Mouse (Mus musculus) heart, embryonic 10.5 days (tissue): Measurements from ENCODE around the gene Aldh2. TPM values are rescaled to one million over a fixed set of nuclear protein-coding genes. Genes with fewer than 3 reads are reported as not detected.
"Not testable (repeated sequence)": the region's sequence is repeated elsewhere in the genome, so short reads cannot be mapped to it uniquely, and the experiment has no call there.

Experiments
- DNase-seq: peaks from one replicate; pipeline ENCODE4 v3.0.0-alpha.2; 2017; ENCODE audit warnings: low spot score
- H3K27ac ChIP-seq: fragments of 300-500 bp; sonication (generic); 2 replicates; pipeline ENCODE4 v1.5.1; 2016; ENCODE audit warnings: mild to moderate bottlenecking
- H3K27me3 ChIP-seq: fragments of 300-500 bp; sonication (generic); 2 replicates; pipeline ENCODE4 v1.6.1; 2016; ENCODE audit warnings: mild to moderate bottlenecking; ENCODE audit not compliant: poor library complexity, insufficient read depth, severe bottlenecking
- H3K36me3 ChIP-seq: fragments of 300-500 bp; sonication (generic); 2 replicates; pipeline ENCODE4 v1.6.1; 2016; ENCODE audit warnings: mild to moderate bottlenecking, moderate library complexity
- H3K4me1 ChIP-seq: fragments of 300-500 bp; sonication (generic); 2 replicates; pipeline ENCODE4 v1.6.1; 2016; ENCODE audit warnings: mild to moderate bottlenecking
- H3K4me3 ChIP-seq: fragments of 300-500 bp; sonication (generic); 2 replicates; pipeline ENCODE4 v1.5.1; 2016; ENCODE audit warnings: mild to moderate bottlenecking, moderate library complexity
- H3K9me3 ChIP-seq: fragments of 300-500 bp; sonication (generic); 2 replicates; pipeline ENCODE4 v1.6.1; 2016; ENCODE audit warnings: mild to moderate bottlenecking, moderate library complexity
- WGBS: fragments of 180-500 bp; shearing (Covaris S2); methylation state at CpG from one replicate; pipeline ENCODE4 v1.1.7; 2016; 5-methylcytosine and 5-hydroxymethylcytosine counted together
- polyA plus RNA-seq: library from polyadenylated mRNA; unstranded; fragments of >200 nt; fragmentation: Nextera tagmentation; extraction: Ambion mirVana; gene quantifications from 2 replicates; pipeline ENCODE4 v1.2.1, GENCODE M21; 2016

Gene Aldh2
- polyA plus RNA-seq, 1 experiment from 2014 or later = 90.3 TPM

DNA sequence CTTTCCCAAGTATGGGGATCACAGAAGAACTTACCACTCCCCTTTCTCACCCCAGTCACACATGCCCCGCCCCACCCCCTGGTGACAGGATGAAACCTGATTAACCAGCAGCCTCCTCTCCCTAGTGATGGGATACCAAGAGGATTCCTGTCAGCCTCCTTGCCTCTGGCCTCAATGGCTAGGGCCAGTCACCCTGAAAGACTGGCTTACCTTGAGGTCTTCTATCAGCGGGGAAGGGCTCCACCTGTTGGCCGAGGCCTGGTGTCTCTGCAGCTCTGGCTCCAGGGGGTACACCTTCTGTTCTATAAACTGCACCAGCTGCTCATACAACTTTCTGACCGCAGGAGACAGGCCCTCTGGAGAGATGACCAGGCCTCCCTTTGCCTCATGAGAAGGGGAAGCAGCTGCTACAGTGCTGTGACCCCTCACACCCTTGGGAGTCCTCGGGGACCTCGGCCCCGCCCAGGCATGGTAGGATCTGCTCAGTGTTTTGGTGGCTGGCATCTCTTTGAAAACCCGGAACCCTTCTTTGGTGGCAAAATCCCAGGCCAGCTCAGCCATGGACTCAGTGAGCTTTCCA is 16.0 kb upstream of the Aldh2 start:
- not testable (repeated sequence) for H3K4me3 ChIP-seq, H3K4me1 ChIP-seq, DNase-seq, H3K9me3 ChIP-seq, H3K27me3 ChIP-seq, H3K36me3 ChIP-seq, H3K27ac ChIP-seq
- 47% methylated on average over 8 of the region's 8 CpGs for WGBS

DNA sequence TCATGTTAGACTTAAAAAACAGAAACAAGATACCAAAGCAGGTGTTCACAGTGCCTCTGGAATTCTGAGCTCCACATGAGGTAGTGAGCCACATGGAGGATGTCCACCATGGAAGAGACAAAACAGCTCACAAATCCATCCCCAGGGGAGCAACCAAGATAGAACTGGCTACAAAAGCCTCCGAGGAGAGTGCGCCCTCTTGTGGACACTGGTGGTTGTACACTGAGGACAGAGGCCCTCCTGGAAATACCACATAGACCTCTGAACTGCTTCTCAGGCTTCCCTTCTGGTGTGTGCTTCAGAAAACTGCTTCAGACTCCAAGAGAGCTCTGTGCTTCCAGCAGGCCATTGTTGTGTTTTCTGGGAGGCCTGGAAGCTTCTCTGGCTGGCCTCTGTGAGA is 12.5 kb upstream of the Aldh2 start:
- Histone ChIP-seq H3K36me3 (no peaks in the 10 kb centered on the region), H3K9me3 (no peaks in the 10 kb centered on the region), H3K4me1 (no peaks in the 10 kb centered on the region), H3K27me3 (no peaks in the 10 kb centered on the region), H3K27ac (no peak overlapping the region), H3K4me3 (no peak overlapping the region)
- peak; percentile 86 for DNase-seq
- 4% methylated on average over 2 of the region's 2 CpGs for WGBS

DNA sequence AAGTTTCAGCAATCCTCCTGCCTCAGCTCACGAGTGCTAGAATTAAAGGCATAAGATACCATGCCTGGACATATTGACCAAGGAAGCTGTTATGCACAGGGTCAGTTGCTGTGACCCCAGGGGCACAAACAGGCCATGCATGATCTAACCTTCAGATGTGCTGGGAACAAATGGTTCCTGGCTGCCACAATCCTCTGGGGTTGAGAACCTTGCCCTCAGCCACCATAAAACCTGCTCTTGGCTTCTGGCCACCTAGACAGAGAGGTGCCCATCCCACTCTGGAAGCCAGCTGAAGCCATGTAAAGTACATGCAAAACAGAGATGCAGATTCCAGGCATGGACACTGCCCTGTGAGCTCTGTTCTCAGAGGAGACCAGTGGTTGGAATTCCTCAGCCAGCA is 10.2 kb upstream of the Aldh2 start:
- H3K27me3 ChIP-seq, H3K9me3 ChIP-seq, H3K4me1 ChIP-seq, H3K36me3 ChIP-seq, H3K27ac ChIP-seq, DNase-seq, H3K4me3 ChIP-seq: not testable (repeated sequence)
- 73% methylated on average over 1 of the region's 1 CpGs for WGBS

DNA sequence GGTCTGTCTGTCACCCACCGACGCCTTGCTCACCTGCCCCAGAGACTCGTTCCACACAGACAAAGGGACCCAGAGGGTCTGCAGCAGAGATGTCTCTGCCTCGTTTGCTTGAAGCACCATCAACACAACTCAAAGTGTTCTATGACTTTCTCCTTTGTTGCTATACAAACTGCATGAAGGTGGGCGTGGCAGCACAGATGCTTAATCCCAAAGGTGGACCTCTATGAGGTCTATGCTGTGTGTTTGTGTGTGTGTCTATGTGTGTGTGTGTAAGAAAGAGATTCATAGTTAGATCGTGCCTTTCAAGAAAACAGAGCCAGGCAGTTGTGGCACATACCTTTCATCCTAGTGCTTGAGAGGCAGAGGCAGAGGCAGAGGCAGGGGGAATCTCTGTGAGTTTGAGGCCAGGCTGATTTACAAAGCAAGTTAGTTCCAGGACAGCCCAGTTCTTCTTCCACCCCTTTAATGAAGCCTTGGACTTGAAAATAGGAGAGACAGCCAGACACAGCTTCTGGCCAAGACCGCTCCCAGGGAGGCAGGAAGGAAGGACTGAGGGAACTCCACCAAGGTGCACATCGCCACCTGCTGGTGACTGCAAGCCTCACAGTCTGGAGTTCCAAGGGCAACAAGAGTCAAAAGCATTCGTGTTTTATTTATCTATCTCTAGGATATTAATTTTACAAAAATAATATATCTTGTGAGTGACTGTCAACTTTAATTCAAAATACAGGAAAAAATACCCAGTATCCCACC is 8.1 kb upstream of the Aldh2 start:
- Histone ChIP-seq H3K27ac (no peak overlapping the region; the same call in 1 of the 2 replicates), H3K4me3 (no peak overlapping the region), H3K36me3 (no peaks in the 10 kb centered on the region), H3K4me1 (peaks cover 13% of the 10 kb centered on the region; the same call in 1 of the 2 replicates), H3K9me3 (no peaks in the 10 kb centered on the region), H3K27me3 (peaks cover 15% of the 10 kb centered on the region; the same call in 1 of the 2 replicates)
- 22% methylated on average over 9 of the region's 9 CpGs for whole genome bisulfite sequencing
- DNase-seq = peak; percentile 91

DNA sequence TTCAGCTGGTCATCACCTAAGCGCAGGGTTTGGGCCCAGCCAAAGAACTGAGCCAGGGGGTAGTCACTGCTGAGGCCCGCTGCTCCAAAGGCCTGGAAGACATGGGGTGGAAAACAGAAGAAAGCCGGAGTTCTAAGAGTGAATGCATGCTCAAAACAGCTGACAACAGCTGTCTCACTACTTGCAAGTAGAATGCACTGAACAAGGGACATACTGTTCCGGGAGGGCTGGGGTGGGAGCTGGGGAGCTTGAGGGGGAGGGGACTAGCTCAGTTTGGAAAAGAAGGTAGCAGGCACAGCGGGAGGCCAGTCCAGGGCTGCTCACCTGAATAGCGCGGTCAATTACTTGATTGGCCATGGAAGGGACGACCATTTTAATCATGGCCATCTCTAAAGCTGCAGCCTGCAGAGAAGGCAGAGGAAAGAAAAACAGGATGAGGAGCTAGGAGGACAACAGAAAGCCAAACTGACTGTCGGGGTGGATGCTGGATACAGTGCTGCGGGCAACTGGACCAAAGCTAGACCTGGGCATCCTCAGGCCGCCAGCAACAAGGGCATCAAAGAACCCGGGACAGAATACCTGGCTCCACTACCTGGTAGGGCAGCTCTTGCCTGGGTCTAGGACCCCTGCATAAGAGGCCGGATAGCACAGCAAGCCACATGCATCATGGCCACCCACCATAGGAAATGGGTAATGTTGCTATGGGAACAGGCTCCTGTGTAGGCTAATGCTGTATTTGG is 5.4 kb upstream of the Aldh2 start:
- Histone ChIP-seq H3K9me3 (no peaks in the 10 kb centered on the region), H3K4me1 (peaks cover 23% of the 10 kb centered on the region), H3K4me3 (no peak overlapping the region), H3K27ac (no peak overlapping the region), H3K27me3 (peaks cover 15% of the 10 kb centered on the region; the same call in 1 of the 2 replicates), H3K36me3 (no peaks in the 10 kb centered on the region)
- 65% methylated on average over 13 of the region's 13 CpGs for WGBS
- DNase-seq = no peak

DNA sequence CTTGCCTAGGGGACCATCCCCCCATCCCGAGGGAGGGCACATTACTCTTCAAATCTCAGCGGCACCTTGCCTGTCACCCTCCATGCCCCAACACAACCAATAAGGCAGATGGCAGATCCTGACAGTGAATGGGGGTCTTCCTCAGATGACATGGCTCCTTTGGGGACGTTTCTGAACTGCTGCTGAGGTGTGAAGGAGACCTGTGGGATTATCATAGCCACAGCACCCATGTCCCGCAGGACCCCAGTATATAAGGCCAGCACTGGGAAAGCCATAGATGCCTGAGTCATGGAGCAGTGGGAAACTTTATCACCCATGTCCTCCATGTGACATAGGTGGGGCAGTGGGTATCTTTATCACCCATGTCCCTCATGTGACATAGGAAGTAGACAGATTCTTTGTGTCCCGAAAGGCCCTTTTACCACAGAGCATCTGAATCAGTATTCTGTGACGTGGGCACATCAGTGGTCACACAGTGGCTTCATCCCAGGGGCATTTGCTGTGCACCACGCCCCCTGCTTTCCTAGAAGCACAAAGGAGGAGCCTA is 4.4 kb upstream of the Aldh2 start:
- Histone ChIP-seq H3K27ac (no peak overlapping the region), H3K4me1 (peaks cover 32% of the 10 kb centered on the region), H3K9me3 (no peaks in the 10 kb centered on the region), H3K36me3 (no peaks in the 10 kb centered on the region), H3K4me3 (no peak overlapping the region), H3K27me3 (peaks cover 15% of the 10 kb centered on the region; the same call in 1 of the 2 replicates)
- WGBS = 78% methylated on average over 7 of the region's 7 CpGs
- DNase-seq = no peak

DNA sequence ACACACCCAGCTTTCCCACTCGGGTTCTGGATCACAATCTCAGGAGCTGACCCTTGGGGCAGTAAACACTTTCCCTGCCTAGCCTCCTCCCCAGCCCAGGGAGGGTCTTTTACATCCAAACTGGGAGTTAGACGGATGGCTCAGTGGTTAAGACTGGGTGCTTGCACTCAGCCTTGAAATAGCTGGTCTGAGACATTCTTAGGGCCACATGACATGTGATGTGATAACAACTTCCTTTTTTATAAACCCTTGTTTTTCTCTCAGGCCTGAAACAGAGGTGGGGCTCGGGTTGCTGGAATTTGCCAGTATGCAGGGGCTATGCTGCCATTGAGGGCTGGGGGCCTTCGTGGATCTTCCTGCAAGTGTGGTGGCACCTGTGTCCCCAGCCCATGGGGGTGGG is 3.7 kb upstream of the Aldh2 start:
- no peak overlapping the region for H3K4me3 ChIP-seq
- no peak overlapping the region for H3K27ac ChIP-seq
- H3K27me3 ChIP-seq = peaks cover 15% of the 10 kb centered on the region; the same call in 1 of the 2 replicates
- peaks cover 39% of the 10 kb centered on the region for H3K4me1 ChIP-seq
- no peak for DNase-seq
- no peaks in the 10 kb centered on the region for H3K36me3 ChIP-seq
- 61% methylated on average over 4 of the region's 4 CpGs for WGBS
- H3K9me3 ChIP-seq = no peaks in the 10 kb centered on the region

DNA sequence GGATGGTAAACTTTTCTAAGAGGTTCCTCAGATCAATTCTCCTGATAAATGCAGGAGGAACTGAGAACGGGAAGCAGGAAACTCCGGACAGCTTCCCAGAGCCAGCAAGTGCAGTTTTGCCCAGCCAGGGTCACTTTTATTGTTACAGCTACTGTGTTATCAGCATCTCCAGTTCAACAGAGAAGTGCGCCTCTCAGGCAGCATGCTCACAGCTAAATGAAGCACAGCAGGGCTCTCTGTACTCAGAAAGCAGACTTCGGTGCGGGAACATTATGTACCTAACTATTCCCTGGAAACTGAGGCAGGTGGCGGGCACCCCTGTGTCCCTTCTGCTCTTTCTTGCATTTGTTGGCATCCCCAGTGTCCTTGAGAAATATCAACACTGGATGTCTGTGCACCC is 2.6 kb upstream of the Aldh2 start:
- no peak overlapping the region for H3K27ac ChIP-seq
- WGBS = 56% methylated on average over 6 of the region's 6 CpGs
- no peak overlapping the region for H3K4me3 ChIP-seq
- H3K27me3 ChIP-seq = peaks cover 23% of the 10 kb centered on the region; the same call in 1 of the 2 replicates
- no peaks in the 10 kb centered on the region for H3K36me3 ChIP-seq
- peaks cover 39% of the 10 kb centered on the region for H3K4me1 ChIP-seq
- no peaks in the 10 kb centered on the region for H3K9me3 ChIP-seq
- no peak for DNase-seq

DNA sequence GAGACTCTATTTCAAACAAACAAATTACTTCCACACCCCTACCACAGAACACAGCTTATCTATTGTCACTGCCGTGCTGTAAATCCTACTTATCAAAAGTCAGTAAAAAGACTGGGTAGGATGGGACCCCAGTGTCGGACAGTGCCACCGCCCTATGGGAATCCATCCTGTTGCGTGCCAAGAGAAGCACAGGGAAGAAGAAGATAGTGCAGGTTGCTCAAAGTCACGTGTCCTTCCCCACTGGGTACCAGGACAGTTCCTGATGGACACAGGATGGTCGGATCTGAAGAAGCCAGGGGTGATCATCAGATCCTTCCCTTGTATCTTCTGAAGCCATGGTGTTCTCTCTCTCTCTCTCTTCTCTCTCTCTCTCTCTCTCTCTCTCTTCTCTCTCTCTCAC is 2.1 kb upstream of the Aldh2 start:
- Histone ChIP-seq H3K27ac (no peak overlapping the region), H3K4me3 (no peak overlapping the region), H3K4me1 (peaks cover 39% of the 10 kb centered on the region), H3K27me3 (peaks cover 25% of the 10 kb centered on the region; the same call in 1 of the 2 replicates), H3K36me3 (no peaks in the 10 kb centered on the region), H3K9me3 (no peaks in the 10 kb centered on the region)
- DNase-seq = no peak
- 74% methylated on average over 6 of the region's 6 CpGs for WGBS

DNA sequence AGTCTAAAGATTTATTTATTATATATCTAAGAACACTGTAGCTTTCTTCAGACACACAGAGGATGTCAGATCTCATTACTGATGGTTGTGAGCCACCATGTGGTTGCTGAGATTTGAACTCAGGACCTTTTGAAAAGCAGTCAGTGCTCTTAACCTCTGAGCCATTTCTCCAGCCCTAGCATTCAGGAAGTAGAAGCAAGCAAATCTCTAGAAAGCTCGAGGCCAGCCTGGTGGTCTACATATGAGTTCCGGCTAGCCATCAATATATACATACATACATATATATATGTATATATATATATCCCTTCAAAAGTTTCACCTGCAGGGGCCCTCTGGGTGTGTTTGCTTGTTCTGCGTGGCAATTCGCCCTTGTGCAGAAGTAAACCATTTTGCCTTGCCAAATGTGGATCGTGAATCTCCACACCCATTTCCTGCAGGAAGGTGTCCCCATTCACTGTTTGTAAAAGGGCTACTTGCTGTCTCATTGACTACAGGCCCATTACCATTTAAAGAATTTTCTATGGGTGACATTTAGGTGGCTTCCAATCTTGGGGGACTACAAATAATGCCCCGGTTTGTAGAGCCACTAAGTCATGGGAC is 1.2 kb upstream of the Aldh2 start:
- Histone ChIP-seq H3K9me3 (no peaks in the 10 kb centered on the region), H3K27ac (no peak overlapping the region), H3K4me3 (no peak overlapping the region), H3K27me3 (peaks cover 25% of the 10 kb centered on the region; the same call in 1 of the 2 replicates), H3K4me1 (peaks cover 39% of the 10 kb centered on the region), H3K36me3 (no peaks in the 10 kb centered on the region)
- 82% methylated on average over 6 of the region's 6 CpGs for WGBS
- DNase-seq = no peak

DNA sequence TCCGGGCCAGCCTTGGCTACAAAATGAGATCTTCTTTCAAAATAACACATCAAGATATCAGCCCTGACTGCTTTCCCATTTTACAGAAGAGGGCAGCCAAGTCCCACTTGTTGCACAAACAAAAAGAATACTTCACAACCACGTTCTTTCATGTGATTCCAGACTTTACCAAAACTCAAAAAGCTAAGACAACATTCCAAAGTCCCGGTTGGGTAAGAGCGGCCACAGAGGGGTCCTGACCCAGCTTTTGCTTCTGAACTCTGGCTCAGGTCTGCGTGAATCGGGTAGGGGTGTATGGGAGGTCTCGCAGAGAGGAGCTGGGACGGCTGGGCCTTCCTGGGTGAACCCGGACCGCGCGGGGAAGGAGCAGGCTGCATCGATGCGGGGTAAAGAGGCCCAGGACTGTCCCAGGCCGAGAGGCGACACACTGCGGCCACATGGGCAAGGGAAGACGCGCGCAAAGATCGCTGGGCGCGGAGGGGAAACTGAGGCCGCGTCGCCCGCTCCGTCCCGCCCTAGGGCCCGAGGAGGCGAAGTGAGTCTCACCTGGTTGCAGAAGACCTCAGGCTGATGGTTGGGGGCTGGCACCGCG is 712 bp downstream of the Aldh2 start:
- H3K36me3 ChIP-seq = no peaks in the 10 kb centered on the region
- WGBS = 4% methylated on average over 33 of the region's 33 CpGs
- peak overlapping the region; percentile 74 for H3K4me3 ChIP-seq
- H3K27ac ChIP-seq = peak overlapping the region; percentile 83
- peaks cover 12% of the 10 kb centered on the region; the same call in 1 of the 2 replicates for H3K27me3 ChIP-seq
- peaks cover 33% of the 10 kb centered on the region for H3K4me1 ChIP-seq
- H3K9me3 ChIP-seq = no peaks in the 10 kb centered on the region
- no peak for DNase-seq

DNA sequence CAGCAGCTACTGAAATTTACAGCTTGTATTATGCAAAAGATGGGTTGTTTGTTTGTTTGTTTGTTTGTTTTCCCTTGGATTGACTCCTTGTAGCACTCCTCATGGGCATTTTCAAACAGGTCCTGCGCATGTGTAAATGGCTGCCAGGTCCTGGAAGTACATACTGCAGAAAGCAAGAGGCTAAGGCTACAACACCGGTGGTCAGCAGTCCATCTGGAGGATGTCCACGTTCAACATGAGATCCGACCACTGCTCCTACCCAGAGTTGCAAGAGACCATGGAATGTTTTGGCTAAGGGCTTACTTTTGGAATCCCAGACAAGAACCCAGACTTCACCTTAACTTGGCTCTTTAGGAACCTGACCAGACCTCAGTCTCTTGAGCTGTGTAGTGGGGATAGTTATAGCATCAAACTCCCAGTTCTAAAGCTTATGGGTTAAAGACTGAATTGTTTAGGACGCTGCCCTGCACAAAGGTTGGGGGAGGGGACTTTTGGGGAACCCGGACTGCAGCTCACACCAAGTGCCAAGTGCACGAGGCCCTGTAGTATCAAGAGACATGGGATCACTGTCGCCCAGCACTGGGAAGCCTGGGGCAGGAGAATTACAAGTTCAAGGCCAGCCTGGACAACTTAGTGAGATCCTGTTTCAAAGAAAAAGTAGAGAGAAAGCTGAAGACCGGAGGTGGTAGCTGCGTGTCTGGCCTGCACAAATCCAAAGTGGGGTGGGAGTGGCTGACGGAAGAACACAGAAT is 1.4 kb downstream of the Aldh2 start:
- 66% methylated on average over 11 of the region's 11 CpGs for WGBS
- Histone ChIP-seq H3K27ac (no peak overlapping the region), H3K4me3 (peak overlapping the region; percentile 74; the same call in 1 of the 2 replicates), H3K27me3 (peaks cover 10% of the 10 kb centered on the region; the same call in 1 of the 2 replicates), H3K9me3 (no peaks in the 10 kb centered on the region), H3K36me3 (no peaks in the 10 kb centered on the region), H3K4me1 (peaks cover 28% of the 10 kb centered on the region)
- no peak for DNase-seq
